Mouse (Mus musculus) heart, adult 9 months (tissue): Measurements from ENCODE around the gene Ccdc88c.

Source experiments
- DNase-seq, 2 experiments: peaks; one replicate each; pipeline ENCODE4 v3.0.0; 2022; ENCODE audit warnings: low spot score in 2 of 2

Gene Ccdc88c

DNA sequence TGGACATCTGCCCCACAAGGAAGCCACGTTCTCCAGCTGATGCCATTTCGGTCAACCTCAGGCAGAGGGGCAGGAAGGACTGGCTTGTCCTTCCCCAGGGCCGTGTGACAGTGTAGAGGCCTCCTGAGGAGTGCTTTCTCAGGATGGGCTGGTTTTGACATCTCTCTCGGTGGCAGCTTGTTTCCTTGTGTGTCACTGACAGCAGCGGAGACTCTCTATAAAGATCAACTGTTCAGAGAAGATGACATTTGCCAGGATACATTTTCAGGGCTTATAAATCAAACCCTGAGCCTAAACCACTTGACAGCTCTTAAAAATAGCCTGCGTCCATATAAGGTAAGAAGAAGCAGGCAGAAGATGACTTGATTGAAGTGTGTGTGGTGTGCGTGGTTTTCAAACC lies 59.0 kb downstream of the Ccdc88c start:
- no peak for DNase-seq

DNA sequence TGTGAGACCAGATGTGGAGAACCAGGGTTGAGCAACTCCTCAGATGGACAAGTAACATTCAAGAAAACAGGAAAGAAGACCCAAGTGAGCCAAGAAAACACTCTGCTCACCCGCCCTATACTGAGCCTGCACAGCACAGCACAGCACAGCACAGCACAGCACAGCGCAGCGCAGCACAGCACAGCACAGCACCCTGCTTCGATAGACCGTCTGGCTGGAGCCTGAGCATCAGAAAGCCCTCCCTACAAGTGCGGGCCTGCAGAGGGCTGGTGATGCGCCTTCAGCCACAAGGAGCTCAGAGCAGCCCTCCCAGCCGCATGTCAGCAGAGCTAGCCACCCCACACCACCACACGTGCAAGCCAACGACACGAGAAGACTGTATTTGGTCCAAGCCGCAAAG lies 61.5 kb downstream of the Ccdc88c start:
- no peak for DNase-seq

DNA sequence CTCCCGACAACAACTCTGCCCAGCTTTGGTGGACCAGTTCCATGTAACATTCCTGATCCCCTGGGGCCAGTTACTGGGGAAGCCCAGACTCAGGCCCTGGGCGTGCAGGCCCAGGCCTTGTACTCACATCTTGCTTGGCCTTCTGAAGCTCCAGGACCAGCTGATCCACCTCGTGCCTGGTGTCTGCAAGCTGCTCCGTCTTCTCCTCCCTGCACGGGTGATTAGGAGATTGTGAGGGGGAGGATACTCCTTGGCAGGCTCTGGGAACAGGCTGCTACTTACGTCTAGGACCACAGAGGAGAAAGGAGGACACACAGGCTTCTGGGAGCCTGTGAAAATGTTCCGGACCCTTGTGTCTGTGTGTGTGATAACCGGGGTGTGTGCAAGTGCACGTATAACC lies 62.6 kb downstream of the Ccdc88c start:
- DNase-seq: no peak

DNA sequence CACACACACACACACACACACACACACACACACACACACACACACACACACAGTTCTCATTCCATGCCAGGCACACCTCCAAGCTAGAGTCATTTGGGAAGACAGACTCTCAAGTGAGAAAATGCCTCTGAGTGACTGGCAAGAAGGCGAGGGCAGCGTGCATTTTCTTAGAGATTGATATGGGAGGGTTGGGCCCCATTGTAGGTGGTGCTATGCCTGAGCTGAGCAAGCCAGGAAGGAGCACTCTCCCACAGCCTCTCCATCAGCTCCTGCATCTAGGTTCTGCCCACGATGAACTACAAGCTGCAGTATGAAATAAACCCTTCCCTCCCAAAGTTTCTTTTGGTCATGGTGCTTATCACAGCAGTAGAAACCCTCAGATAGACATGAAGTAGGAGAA lies 63.6 kb downstream of the Ccdc88c start:
- DNase-seq: no peak

DNA sequence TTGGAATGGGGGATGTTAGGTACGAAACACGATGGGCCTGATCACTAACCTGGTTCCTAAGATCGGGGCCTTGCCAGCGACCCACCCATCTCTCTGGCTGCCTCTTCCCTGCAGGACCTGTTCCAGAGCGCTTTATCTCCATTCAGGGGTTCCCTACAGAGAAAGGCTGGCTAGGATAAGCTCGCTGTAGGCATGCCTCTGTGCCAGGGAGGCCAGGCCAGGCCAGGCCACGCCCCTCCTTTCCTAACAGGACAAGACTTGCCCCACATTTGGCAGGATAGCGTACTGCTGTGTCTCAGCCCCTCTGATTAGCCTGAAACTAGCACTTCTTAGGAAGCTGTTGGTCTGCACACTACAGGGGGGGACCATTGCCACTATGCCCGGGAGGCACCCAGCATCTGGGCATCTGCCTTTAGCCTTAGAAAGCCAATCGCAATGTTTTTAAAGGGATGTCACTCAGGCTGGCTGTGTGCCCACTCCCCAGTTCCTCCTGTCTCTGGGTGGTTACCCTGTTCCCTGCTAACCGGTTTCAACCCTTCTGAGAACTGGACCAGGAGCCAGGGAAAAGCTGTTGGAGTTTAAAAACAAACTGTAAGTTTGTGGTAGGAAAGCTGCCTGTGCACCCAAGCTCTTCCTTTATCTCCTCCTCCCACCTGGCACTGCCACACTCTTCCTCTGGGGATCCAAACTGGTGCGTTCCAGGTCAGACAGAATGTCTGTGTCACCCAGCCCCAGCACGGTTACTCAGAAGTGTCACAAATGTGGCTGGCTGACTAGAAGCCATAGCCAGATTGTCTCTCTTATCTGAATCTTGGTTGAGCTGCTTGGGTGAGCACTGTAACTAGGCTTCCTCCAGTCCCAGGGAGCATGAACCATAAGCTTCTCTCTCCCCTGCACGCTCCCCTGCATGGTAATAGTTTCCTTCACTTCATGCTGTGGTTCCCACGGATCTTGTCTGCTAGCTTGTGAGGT lies 69.9 kb downstream of the Ccdc88c start:
- DNase-seq: peak; percentile 57 to 60

DNA sequence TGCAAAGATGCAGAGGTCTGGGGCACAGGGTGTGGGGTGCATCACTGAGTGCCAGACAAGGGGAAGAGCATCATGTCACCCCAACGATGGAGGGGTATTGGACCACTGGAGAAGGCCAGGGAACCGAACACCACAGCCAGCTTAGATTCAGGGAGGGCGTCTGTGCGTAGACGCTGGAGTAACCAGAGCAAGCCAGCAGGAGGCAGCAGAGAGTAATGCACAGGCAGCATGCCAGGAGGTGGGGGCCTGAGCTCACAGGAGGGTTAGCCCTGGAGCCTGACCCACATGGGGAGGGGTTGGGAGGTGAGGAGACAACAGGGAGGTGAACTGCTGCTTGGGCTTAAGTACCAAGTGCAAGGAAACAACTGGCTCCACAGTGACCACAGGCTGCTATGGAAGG lies 70.8 kb downstream of the Ccdc88c start:
- peak; percentile 61 to 69 for DNase-seq

DNA sequence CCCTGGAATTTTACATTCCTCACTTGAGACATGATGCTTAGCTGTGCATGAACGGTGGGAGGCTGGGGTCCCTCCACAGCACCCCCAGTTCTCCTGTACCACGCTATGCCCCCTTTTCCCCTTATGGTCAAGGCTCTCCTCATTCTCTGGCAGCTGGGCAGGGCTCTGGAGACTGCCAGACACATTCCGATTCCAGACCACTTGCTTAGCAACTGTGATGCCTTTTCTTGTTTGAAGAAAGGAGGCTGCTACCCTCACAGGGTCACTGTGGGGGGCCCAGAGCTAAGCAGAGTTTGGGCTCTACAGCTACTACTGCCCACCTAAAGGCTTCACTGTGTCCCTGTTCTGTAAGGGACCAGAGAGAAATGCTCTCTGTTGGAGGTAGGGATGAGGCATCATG lies 71.6 kb downstream of the Ccdc88c start:
- DNase-seq: no peak

DNA sequence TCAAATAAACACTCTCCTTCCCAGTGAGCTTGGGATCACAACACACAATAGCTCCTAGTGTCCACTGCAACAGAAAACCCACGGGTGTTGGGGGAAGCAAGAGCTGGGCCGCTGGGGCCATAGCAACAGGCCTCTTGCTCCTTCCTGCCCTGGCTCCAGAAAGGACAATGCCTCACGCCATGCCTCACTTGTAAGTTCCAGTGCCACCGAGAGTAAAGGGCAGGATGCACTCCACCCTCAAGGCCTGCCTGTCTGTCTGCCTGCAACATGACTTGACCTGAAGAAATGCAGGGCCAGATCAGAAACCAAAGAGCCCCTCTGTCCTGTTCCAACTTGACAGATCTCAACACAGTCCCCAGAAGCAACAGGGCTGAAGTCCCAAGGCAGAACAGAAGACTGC lies 72.0 kb downstream of the Ccdc88c start:
- no peak for DNase-seq

DNA sequence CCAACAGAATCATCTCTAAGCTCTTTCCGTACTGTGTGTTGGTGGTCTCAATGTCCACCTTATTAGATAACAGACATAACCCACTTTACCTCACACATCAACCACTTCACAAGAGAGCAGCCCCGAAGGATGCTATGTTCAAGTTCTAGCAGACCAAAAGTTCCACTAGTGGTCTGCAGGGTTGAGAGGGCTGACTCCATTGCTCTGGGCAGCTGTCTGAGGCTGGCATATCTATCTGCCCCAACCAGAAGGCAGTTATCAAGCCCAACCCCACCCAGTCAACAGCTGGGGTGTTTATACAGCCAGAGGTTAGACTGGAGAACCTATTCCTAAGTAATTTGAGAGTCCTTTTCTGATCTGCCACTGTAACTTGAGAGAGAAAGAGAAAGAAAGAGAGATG lies 72.8 kb downstream of the Ccdc88c start:
- no peak for DNase-seq

DNA sequence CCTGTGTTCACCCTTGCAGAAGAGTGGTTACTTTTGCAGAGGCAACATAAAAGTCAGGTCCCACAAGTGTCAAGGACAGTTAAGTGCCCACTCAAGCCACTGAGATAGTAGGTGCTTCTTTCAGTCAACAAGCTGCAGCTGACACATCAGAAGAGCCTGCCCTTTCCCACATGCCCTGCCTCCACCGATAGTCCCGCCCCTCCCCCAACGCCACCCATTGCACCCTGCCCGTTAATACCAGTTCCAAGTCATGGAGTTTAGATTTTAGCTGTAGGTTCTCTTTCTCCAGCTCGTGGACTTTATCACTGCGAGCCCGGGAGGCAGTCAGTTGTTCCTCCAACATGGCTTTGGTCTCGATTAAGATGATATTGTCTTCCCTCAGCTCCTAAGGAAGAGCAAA lies 74.9 kb downstream of the Ccdc88c start:
- DNase-seq: no peak

DNA sequence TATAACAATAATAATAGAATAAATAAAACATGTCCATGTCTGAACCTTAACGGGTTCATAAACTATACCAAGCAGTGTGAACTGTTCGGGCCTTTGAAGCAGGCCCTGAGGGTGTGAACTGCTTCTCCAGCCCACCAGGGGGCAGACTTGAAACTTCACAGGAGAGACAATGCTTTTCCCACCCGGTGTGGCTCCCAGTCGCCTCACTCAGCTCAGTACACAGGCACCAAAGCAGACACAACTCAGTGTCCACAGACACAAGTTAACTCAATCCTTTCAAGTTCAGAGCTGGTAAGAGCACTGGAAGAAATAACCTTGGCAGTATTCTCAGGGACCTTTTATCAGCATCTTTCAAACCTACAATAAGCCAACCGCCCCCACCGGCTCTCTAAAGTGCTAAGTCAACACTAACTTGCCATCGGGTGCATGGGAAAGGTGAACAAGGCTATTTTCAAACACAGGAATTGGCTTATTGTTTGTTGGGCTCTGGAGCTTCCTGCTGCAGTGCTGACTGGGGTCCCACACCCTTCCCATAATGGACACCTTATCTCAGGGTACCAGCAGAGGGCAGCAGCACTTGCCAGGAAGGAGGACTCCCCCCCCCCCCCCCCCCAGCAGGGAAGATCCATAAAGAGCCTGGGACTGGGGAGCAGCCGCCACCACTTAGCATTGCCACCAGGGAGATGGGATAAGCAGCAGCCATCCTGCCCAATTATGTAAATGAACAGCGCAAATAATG lies 76.5 kb downstream of the Ccdc88c start:
- DNase-seq: peak; percentile 81 to 83

DNA sequence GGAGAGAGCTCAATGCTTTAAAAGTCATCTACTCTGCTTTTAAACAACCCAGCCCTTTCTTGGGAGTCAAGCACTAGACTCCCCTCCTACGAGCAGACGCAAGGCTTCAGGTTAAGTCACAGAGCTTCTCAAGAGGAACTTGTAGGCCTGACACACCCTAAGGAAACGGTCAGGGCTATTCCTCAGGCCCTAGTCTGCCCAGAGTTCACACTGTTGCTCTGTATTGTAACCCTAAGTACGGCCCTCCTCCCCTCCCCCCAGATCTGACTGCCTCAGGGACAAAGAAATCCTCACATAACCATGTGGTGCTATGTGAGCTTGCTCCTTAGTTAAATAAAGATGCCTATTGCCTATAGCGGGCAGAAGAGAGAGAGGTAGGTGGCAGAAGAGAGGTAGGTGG lies 79.7 kb downstream of the Ccdc88c start:
- DNase-seq: no peak

DNA sequence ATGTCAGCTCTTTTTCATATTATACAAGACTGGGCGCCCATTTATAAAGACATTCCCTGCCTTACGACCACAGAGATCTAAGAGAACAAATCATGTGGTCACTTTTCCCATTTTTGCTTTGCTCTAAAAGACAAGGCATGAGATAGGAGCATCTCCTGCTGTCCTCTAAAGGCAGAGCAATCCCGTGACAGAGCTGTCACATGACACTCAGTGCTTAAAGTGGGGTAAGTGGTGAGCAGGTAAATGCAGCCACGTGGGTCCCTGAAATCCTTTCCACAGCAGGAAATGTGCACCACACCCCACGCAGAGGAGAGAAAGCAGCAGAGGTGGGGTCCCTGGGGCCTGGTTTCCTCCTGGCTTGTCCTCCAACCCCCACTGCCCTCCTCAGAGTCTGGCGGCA lies 80.8 kb downstream of the Ccdc88c start:
- DNase-seq: no peak

DNA sequence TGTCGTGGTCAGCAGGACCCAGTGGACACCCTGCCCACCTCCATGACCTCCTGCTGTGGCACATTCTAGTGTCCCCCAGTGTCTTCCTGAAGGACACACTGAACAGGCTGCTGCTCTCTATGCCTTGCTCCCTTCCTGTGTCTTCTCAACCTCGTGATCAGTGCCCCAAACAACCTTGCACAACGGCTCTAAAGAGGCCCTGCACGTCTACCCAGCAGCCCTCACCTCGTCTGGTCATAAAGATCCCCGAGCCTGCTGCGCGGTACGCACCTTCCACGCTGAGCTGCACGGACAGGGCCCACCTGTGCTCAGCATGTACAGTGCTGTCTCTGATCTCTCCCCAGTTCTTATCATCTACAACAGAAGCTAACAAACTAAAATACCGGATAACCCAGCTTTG lies 82.9 kb downstream of the Ccdc88c start:
- DNase-seq: no peak

DNA sequence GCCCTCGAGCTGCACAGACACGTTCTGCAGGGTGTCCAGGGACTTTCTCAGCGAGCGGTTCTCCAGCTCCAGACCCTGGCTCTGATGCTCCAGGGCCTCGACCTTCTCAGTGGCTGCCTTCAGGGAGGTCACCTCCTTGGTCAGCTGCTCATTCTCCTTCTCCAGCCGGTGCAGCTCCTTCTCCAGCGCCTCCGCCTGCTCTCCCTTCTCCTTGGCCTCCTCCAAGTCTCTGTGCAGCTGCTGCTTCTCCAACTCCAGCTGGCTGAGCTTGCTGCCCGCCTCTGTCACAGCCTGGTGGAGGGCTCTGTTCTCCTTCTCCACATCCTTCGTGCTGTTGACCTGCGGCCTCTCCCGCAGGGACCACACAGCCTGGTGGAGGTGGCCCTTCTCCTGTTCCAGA lies 83.4 kb downstream of the Ccdc88c start:
- DNase-seq: no peak

DNA sequence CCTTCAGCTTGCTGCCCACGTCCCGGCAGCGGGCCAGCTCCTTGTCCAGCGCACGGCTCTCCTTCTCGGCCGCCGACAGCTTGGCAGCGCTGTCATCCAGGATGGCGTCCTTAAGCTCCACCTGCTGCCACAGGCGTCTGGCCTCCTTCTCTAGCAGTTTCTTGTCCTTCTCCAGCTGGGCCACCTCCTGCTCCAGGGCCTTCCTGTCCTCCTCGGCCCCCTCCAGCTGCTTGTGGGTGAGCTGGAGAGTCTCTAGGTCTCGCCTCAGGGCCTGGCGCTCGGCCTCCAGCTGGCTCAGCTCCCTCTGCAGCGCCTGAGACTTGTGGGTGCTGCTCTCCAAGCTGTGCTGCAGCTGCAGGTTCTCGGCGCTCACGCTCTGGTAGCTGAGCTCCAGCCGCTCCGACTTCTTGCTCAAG lies 83.9 kb downstream of the Ccdc88c start:
- no peak for DNase-seq

DNA sequence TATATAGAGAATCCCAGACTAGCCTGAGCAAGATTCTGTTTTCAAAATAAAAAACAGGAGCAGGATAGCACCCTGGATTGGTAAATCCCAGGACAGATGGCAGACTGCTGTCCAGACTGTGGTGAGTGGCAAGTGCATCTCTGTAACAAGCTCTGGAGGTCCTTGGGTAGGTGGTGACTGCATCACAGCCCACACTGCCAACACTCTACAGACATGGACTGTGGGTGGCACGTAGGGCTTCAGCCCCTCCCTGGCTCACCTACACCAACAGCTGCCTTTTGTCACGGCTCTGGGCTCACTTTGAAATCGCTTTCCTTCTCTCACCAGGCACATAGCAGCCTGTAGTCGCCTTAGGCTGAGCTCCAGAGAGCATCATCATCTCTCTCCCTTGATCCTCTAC lies 85.7 kb downstream of the Ccdc88c start:
- DNase-seq: no peak

DNA sequence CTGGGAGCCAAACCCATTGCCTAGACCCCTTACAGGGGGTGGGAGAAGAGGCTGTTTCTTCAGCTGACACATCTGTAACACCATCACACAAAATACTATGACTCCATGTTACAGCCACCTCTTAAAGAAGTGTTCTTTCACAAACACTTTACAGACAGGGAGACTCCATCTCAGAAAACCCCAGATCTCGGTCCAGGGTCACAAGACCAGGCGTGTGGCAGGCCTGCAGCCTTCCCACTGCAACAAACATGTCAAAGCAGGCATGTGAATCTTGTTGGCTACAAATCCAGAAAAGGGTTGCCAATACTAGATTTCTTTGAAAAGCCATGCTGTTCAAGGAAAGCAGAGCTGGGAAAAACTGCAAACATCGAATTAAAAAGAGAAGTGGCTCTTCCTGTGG lies 87.5 kb downstream of the Ccdc88c start:
- DNase-seq: no peak

DNA sequence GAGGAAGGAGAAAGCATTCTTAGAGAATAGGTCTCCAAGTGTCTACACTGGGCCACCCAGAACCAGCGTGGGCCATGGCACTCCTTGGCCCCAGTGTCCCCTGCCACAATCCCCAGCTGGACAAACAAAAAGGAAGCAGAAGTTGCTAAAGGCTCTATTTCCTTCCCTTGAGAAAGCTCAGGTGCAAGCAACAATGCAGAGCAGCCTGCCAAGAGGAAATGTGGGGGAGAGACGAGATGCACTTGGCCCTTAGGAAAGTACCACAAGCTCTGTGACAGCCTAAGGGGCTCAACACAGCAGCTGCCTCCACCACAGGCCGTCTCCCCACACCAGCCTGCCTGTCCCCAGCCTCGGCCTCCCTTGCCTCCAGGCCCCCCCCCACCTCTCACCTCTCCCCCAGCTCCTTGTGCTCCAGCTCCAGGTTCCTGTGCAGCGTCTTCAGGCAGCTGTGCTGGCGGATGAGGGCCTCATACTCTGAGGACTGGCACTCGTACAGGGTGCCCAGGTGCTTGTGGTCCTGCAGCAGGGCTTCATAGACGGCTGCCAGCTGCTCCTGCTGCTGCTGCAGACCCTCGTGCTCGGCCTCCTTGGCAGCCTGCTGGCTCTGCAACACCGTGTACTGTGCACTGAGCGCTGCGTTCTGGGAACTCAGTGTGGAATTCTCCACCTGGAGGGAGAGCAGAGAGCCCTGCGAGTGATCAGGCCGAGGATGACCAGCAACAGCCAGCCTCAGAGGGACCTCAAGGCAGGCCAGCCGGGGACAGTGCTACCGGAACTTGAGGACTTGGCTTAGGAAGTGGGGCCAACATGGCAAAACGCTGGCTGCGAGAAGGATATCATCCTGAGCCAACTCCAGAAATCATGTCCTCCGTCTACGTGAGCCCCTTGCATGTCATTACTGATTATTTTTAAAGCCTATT lies 91.2 kb downstream of the Ccdc88c start:
- DNase-seq: peak; percentile 71 to 86

DNA sequence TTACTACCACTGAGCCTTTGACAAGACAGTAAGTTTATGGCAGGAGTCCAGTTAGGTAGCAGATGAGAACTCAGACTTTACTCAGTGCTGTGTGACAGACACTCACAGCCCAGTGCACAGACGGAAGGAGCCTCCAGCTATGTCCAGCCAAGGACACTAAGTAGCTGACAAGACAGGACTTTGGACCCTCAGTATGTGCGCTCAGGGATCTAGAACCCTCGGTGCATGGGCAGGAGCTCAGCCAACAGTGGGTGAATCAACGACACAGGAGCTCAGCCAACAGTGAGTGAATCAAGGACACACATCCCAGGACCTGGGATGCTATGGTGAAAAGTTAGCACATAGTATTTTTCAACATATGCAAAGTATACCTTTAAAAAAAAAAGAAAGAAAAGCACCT lies 92.1 kb downstream of the Ccdc88c start:
- DNase-seq: no peak

DNA sequence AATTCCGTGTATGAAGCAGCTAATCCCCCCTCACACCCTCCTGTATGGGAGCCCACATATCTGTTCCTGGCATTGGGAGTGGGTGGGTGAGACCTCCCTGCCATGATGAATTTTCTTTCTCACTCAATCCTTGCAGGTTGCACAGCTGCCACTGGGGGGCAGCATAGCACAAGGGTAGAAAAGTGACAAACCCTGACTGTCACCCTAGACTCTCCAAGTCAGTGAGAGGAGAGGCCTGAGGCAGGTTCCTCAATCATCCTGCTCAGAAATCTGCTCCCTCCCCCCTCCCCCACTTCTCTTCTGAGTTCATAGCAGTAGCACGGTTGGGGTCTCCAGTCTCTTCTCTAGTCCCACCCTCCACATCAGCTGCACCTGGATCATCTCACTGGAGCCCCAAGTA lies 92.7 kb downstream of the Ccdc88c start:
- DNase-seq: peak; percentile 57 to 72

DNA sequence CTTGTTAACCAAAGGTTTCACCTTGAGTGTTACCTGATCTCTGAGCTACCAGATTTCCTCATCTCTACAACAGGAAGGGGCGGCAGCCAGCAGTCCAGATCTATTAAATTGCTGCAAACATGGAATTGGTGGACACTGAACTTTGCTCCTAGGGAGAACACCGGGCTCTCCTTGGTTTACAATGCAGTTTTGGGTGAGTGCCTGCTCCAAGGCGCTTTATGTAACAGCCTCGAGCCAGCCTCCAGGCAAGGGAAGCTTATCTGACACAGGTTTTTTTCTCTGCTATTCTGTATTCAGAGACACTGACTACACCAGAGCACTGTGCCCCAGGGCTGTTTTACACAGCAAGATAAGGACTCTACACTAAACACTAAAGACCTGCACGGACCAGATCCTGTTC lies 94.1 kb downstream of the Ccdc88c start:
- DNase-seq: no peak
